Mouse (Mus musculus) cerebellum, adult 9-11 months (tissue): ENCODE measurements at regions not wholly inside any gene's neighbourhood (a gene's known extent, or its start where the extent isn't known, plus 50 kb on each side); places are given as distances from the start of the nearest gene placed in this dataset.

ENCODE experiments used
- DNase-seq: peaks from one replicate; pipeline ENCODE4 v3.0.0; 2022

DNA sequence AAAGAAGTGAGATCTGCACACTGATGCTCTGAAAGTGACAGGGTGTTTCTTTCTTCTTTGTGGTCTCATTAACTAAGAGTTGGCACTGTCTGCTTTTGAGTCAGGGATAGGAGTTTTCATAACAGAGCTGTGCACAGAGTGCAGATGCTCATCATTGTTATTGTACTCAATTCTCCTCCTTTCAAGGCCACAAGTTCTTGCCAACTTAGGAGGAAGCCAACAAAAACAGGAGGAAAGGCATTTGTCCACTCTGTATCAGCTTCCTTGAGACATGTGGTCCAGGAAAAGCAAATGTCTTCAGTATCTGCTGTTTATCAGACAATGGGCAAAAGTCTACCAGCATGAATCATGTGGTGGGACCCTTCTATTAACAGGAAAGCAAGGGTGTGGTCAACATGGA is 345.1 kb downstream of the Fam181b start:
- DNase-seq: no peak

DNA sequence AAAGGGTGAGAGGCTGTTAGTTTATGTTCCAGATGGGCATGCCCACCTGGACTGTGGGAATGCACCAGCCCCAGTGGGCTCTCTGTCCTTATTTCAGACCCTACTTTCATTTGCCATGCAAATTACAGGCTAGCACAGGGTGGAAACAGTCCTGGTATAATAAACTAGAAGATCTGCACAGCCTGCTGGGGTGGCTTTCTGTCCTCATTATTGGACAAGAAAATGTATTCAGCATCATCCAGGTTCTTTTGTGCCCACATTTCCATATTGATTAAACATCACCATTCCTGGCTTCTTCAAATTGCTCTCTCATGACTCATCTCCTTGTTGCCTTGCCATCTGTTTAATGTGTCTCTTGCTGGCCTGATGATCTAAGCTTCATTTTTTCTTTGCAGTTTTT is 355.4 kb downstream of the Fam181b start:
- no peak for DNase-seq

DNA sequence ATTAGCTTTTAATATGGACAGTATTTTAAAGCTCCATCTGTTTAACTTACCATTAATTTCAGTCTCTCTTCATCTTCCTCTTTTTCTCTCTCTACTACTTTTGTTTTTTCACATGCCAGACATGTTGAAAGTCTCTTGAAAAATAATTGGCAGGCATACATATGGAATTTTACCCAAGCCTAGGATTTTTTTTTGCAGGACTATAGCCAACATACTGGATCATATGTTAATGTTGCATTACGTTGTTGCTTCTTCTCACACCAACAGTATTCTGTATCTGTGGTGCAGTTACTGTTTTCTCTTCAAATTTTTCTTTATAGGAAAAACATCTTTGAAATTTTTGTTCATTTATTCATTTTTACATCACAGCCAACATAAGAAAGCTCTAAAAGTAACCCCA is 374.4 kb downstream of the Fam181b start:
- no peak for DNase-seq

DNA sequence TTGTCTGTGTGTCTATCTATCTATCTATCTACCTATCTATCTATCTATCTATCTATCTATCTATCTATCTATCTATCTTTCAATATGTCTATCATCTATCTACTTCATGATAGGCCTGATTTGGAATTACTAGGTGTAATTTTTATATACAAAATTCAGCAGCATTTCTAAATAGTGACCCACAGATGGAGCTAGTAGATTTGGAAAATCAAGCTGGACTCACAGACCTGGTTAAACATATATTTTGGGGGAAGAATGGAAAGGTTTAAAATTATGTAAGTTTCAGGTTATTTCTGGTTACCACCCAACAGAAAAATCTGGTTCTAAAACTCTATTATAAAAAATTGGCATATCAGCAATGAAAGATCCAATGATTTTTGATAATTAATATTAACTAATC is 383.7 kb downstream of the Fam181b start:
- DNase-seq: no peak

DNA sequence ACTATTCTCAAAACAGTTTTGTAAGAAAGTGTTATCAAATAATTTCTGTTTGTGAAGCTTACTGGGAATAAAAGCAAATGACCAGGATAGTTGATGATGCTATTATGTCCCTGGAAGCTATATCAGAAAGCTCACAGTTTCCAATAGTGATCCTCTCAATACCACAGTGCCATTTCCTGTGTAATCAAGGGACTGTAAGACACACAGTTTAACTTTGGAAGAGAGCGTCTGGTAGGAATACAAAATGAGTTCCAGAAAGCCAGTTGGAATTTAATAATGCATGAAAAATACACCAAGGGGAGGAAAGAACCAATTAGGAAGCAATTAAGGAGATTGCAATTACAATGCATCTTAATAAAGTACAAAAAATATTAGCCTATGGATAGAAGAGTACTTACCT is 393.7 kb downstream of the Fam181b start:
- no peak for DNase-seq

DNA sequence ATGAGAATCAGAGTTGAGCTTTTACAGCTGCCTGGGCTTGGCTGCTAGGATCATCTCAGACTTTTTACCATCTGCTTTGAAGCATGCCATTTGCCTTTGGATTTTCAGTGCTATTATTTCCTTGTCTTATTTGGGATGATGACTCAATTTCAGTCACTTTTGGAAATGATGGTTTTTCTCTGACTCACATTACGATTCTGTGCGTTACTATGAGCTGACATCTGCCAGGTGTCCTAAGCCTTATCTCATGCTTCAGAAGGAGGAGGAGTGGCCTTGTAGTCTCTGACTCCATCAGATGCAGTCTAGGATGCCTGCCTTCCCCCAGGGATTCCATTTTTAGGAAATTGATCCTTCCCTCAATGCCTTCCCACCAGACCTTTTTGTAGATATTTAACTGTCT is 431.0 kb downstream of the Fam181b start:
- no peak for DNase-seq

DNA sequence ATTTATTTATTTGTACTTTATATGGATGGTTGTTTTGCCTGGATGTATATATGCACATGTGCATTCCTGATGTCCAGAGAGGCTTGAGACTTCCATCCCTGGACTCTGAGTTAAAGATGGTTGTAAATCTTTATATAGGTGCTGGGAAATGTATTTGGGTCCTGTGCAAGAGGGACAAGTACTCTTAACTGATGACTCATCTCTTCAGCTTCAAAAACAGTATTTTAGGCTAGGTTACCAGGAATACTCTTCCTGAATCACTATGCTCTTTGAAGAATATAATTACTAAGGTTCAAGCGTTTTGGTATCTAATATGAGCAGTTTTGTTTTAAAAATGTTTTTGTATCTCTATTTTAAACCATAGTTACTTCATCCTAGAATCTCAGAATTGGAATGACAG is 431.6 kb downstream of the Fam181b start:
- DNase-seq: no peak

DNA sequence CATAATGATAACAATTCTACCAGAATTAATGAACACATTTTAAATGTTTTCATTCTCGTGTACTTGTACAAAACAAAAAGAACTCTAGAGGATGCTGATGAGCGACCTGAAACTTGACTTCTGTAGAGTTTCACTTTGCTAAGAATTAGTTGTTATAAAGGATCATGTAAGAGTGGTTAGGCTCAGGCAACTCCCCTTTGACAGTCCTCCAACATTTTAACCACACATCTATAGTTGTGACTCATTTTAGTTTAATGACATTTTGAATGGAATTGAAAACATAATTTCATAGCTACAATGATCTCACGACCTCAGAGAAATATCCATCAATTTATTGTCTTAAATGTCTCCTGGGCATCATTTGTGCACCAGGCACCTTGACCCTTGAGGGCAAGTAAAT is 479.5 kb downstream of the Fam181b start:
- no peak for DNase-seq

DNA sequence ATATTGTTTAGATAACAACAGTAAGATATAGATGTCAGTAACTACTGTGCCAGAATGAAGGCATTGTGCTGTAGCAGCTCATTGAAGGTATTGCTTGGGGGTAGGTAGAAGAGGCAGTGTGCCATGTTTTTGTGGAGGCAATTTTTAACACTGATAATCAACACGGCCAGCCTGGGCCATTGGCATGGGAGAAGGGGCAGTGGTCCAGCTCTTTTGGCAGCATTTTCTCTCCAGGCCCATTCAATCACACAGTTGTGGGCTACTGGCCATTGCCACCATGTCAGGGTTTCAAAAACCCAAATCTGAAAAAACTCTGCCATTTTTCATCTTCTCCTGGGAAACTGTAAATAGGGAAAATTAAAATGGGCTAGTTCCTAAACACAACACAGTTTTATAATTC is 497.9 kb downstream of the Fam181b start:
- peak; percentile 16 for DNase-seq

DNA sequence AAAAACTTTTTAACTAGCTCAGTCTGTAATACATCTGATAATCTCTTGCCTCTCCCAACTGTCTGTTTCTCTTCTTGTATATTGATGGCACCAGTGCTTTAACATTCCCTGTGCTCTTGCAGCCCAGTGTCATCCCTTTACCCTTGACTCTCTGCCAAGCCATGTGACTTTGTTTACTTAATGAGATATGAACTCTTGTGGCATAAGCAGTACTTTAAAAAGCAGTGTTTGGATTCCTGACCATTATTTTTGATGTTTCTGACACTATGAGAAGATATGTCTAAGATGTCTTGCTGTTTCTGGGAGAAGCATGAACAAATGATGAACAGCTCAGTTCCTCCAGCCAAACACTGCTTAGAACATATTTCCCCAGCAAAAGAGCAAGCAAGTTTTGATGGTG is 507.5 kb downstream of the Fam181b start:
- no peak for DNase-seq

DNA sequence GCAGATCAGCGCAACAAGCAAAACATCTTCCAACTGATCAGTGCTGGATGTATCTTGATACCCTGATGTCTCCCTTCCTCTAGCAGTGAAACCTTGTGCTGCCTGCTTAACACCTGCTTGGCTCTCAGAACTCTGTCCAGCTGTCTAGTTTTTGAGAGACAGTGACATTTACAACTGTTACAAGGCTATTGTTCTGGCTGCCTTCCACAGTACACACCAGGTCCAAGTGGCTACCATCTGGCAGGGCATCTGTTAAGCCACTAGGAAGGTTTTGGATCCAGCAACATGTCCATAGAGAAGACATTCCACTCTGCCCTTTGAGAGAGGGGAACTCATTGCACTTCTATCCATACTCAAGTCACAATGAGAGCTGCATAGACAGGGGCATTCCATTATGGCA is 508.4 kb downstream of the Fam181b start:
- peak; percentile 3 for DNase-seq
